Mouse (Mus musculus) embryonic facial prominence, embryonic 12.5 days (tissue): ENCODE data around the gene Gm17324. TPM values are rescaled to one million over a fixed set of nuclear protein-coding genes. Genes with fewer than 3 reads are reported as not detected.
"Not testable (repeated sequence)": the region's sequence is repeated elsewhere in the genome, so short reads cannot be mapped to it uniquely, and the experiment has no call there.

Experiments used
- ATAC-seq: fragments of 200-750 bp; cut with Nextera tagmentation; 2 replicates; pipeline ENCODE4 v1.8.0; 2017; ENCODE audit not compliant: insufficient number of reproducible peaks, insufficient read depth, low FRiP score, low TSS enrichment
- H3K27ac ChIP-seq: fragments of 300-500 bp; sonication (generic); 2 replicates; pipeline ENCODE4 v1.5.1; 2016; ENCODE audit warnings: mild to moderate bottlenecking
- H3K27me3 ChIP-seq: fragments of 300-500 bp; sonication (generic); 2 replicates; pipeline ENCODE4 v1.6.1; 2016; ENCODE audit warnings: mild to moderate bottlenecking, moderate library complexity
- H3K36me3 ChIP-seq: fragments of 300-500 bp; sonication (generic); 2 replicates; pipeline ENCODE4 v1.6.1; 2016; ENCODE audit warnings: mild to moderate bottlenecking
- H3K4me1 ChIP-seq: fragments of 300-500 bp; sonication (generic); 2 replicates; pipeline ENCODE4 v1.6.1; 2016
- H3K4me2 ChIP-seq: fragments of 300-500 bp; sonication (generic); replicated peaks from 2 replicates; pipeline ENCODE4 v1.6.1; 2016; ENCODE audit warnings: mild to moderate bottlenecking, moderate library complexity
- H3K4me3 ChIP-seq: fragments of 300-500 bp; sonication (generic); 2 replicates; pipeline ENCODE4 v1.5.1; 2016; ENCODE audit warnings: mild to moderate bottlenecking
- H3K9ac ChIP-seq: fragments of 300-500 bp; sonication (generic); 2 replicates; pipeline ENCODE4 v1.6.1; 2016; ENCODE audit warnings: mild to moderate bottlenecking, moderate library complexity
- H3K9me3 ChIP-seq: fragments of 300-500 bp; sonication (generic); 2 replicates; pipeline ENCODE4 v1.6.1; 2016; ENCODE audit warnings: mild to moderate bottlenecking, moderate library complexity
- WGBS: fragments of 180-500 bp; shearing (Covaris S2); methylation state at CpG from one replicate; pipeline ENCODE4 v1.1.7; 2016; 5-methylcytosine and 5-hydroxymethylcytosine counted together
- polyA plus RNA-seq: library from polyadenylated mRNA; unstranded; fragments of >200 nt; fragmentation: Nextera tagmentation; extraction: Ambion mirVana; gene quantifications from 2 replicates; pipeline ENCODE4 v1.2.1, GENCODE M21; 2016

Gm17324 gene
- 1.0 and 1.6 TPM in 2 replicates for polyA plus RNA-seq

DNA sequence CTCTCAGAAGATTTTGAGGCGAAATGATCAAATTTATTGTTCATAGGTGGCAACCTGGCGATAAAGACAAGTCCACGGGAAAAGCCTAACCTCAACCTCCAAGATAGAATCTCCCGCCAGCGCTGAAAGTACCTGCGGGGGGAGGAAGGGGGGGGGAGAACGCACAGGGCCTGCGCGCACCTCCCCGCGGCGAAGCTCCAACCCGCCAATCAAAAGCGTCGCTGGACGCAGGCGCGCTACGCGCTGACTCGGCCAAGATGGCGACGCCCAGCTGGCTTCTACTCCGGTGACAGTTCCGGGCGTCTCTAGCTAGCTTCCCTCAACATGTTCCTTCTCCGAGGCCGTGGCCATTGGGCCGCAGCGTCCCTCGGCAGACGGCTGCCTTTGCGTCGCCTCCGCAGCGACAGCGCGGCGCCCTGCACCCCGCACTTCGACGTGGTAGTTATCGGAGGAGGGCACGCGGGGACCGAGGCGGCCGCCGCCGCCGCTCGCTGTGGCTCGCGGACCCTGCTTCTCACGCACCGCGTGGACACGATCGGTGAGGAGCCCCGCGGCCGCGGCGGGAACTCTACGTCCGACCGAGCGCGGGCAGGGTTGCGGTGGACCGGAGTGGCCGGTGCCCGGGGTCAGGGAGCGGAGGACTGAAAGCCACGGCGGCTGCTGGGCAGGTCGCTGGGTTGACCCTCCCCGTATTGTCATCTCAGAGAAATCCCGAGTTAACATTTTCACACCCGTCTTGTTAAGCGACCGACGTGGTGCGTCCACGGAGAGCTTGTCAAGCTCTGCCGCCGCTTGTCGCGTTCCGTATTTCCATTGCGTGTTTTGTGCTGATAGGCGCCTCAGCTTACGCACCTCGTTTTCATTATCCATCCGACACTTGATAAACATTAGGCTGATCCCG lies at the start of gene Gm17324, which contains the start of gene Mto1:
Gm17324 (minus strand) TSS at position 814 of the 901 bp plus-strand sequence.
Mto1 (plus strand) TSS at position 236 of the 901 bp plus-strand sequence.
- H3K9ac ChIP-seq: peak within 1 kb of the TSS; percentile 92
- H3K27me3 ChIP-seq: peaks cover 25% of the 10 kb centered on the region
- 0 out of 2 replicates have a peak, but pooled peaks cover 6% of the 10 kb centered on the region for H3K4me1 ChIP-seq
- peak within 1 kb of the TSS; percentile 99 for H3K4me3 ChIP-seq
- peak within 1 kb of the TSS; percentile 64 for H3K4me2 ChIP-seq
- peak; percentile 79 for ATAC-seq
- under 1% methylated on average over 96 of the region's 96 CpGs for WGBS
- no peaks in the 10 kb centered on the region for H3K9me3 ChIP-seq
- peaks cover 15% of the 10 kb centered on the region for H3K36me3 ChIP-seq
- H3K27ac ChIP-seq: peak within 1 kb of the TSS; percentile 87

DNA sequence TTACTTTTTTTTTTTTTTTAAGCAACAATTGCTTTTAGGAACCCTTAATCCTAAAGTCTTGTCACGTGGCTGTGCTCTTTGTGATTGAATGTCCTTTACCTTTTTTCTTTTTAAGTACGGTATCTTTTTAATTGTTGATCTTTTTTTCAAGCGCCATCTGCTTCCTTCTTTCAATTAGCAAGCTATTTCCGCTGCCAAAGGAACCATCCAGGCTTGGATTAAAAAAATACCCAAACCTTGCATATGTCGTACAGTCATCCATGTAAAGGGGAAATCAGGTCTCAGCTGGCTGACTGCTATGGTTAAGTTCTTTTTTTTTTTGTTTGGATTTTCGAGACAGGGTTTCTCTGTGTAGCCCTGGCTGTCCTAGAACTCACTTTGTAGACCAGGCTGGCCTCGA lies 44.6 kb upstream of the Gm17324 start:
- Histone ChIP-seq H3K27ac (no peak overlapping the region), H3K36me3 (no peaks in the 10 kb centered on the region), H3K9me3 (no peaks in the 10 kb centered on the region), H3K9ac (no peak overlapping the region), H3K4me3 (no peak overlapping the region), H3K4me2 (no peak overlapping the region), H3K27me3 (no peaks in the 10 kb centered on the region), H3K4me1 (peaks cover 7% of the 10 kb centered on the region; the same call in 1 of the 2 replicates)
- no peak for ATAC-seq
- WGBS: 88% methylated on average over 7 of the region's 7 CpGs

DNA sequence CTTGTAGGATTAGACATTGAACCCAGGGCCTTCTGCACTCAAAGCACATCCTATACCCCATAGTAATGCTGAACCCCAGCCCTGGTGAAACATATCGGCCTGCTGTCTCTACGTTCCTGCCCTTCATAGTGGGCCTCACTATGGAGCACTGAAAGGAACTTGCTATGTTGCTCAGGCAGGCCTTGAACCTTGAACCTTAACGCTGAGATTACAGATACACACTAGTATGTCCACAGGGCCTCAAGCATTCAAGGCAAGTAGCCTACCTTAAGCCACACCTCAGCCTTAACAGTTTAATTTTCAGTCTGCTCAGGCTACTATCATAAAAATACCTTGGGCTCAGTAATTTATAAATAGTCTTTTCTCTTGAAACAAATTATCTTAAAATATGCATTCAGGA lies 43.7 kb upstream of the Gm17324 start:
- no peaks in the 10 kb centered on the region for H3K27me3 ChIP-seq
- peaks cover 7% of the 10 kb centered on the region; the same call in 1 of the 2 replicates for H3K4me1 ChIP-seq
- no peaks in the 10 kb centered on the region for H3K9me3 ChIP-seq
- ATAC-seq: no peak
- H3K9ac ChIP-seq: no peak overlapping the region
- no peak overlapping the region for H3K27ac ChIP-seq
- no peaks in the 10 kb centered on the region for H3K36me3 ChIP-seq
- H3K4me3 ChIP-seq: no peak overlapping the region
- 91% methylated on average over 3 of the region's 3 CpGs for WGBS
- no peak overlapping the region for H3K4me2 ChIP-seq

DNA sequence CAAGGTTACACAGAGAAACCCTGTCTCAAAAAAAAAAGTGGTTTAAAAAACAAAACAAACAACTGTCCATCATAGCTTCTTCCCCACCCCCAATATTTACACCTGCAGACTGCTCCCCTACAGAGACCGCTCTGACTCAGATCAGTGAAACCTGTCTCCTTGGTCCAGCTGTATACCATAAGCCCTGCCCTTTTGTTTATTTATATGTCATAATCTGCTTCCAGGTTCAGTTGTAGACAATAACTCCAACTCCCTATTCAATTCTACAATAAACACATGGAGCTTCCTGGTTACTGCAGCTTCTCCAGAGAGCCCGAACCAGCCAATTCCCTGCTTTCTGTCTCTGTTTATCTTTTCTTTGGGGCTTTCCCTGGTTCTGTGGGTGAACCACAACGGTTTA lies 42.6 kb upstream of the Gm17324 start:
- H3K9me3 ChIP-seq: no peaks in the 10 kb centered on the region

DNA sequence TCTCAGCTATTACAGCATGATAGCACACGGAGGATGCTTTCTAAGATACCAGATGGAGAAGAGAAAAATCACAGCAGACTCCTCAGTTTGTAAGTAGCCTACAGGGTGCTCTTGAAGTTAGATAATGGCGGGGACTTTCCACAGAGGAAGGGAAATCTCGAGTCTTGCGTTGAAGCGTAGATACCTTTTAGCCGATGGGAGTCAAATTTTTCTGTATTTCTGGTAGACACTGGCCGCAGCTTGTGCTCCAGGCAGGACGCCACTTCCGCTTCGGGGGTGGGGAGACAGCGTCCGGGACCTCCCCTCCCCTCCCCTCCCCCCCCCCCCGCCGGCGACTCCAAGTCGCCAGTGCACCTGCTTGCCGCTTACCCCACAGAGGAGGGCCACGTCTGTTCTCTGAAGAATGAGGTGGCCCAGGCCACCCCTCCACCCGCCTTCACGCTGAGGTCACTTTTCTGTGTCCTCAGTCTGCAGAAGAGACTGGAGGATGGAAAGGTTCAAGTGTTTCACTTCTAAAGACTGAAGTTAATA lies 40.4 kb upstream of the Gm17324 start, which contains the start of gene Eef1a1:
Eef1a1 (minus strand) TSS at position 262 of the 531 bp plus-strand sequence.
- 3% methylated on average over 14 of the region's 20 CpGs for WGBS
- H3K9ac ChIP-seq: peak within 1 kb of the TSS; percentile 44
- H3K4me1 ChIP-seq: peaks cover 7% of the 10 kb centered on the region; the same call in 1 of the 2 replicates
- H3K36me3 ChIP-seq: no peaks in the 10 kb centered on the region
- H3K4me3 ChIP-seq: peak within 1 kb of the TSS; percentile 36
- H3K4me2 ChIP-seq: peak within 1 kb of the TSS; percentile 65
- ATAC-seq: 0 out of 2 replicates have a peak, but pooled peaks have one; percentile 42
- H3K9me3 ChIP-seq: no peaks in the 10 kb centered on the region
- no peaks in the 10 kb centered on the region for H3K27me3 ChIP-seq
- H3K27ac ChIP-seq: 0 out of 2 replicates have a peak within 1 kb of the TSS, but pooled peaks have one; percentile 50

More for the DNA sequence above, 42.6 kb upstream of the Gm17324 start:
- Histone ChIP-seq H3K27ac (no peak overlapping the region), H3K36me3 (no peaks in the 10 kb centered on the region), H3K4me2 (no peak overlapping the region), H3K4me3 (no peak overlapping the region), H3K4me1 (peaks cover 7% of the 10 kb centered on the region; the same call in 1 of the 2 replicates), H3K9ac (no peak overlapping the region), H3K27me3 (no peaks in the 10 kb centered on the region)
- ATAC-seq: no peak
- WGBS: 77% methylated on average over 3 of the region's 3 CpGs

GRCm38 (mm10) chr9:78488021-78488420 lies 39.4 kb upstream of the Gm17324 start:
- not testable (repeated sequence) for H3K4me1 ChIP-seq, H3K4me3 ChIP-seq, H3K4me2 ChIP-seq, H3K9me3 ChIP-seq, ATAC-seq, H3K27ac ChIP-seq, H3K9ac ChIP-seq, H3K27me3 ChIP-seq, H3K36me3 ChIP-seq
- WGBS: 95% methylated on average over 5 of the region's 5 CpGs

DNA sequence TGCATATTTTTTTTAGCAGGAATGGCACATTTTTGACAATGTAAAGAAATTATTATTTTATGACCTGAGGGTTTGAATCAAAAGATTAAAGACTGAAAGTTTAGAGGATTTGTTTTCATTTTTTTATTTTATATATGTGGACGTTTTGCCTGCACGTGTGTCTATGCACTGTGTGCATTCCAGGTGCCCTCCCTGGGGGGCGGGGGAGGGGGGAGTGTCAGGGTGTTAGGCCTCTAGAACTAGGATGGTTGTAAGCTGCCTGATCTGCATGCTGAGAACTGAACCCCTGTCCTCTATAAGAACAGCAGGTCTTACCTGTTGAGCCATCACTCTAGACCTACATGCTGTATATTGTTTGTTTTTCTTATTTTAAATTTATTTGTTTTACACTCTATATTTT lies 36.1 kb upstream of the Gm17324 start:
- Histone ChIP-seq H3K4me1 (peaks cover 13% of the 10 kb centered on the region; the same call in 1 of the 2 replicates), H3K4me3 (no peak overlapping the region), H3K4me2 (no peak overlapping the region), H3K27me3 (no peaks in the 10 kb centered on the region), H3K9ac (no peak overlapping the region), H3K27ac (no peak overlapping the region), H3K36me3 (0 out of 2 replicates have a peak, but pooled peaks cover under 1% of the 10 kb centered on the region), H3K9me3 (no peaks in the 10 kb centered on the region)
- ATAC-seq: no peak
- 63% methylated on average over 3 of the region's 3 CpGs for WGBS

DNA sequence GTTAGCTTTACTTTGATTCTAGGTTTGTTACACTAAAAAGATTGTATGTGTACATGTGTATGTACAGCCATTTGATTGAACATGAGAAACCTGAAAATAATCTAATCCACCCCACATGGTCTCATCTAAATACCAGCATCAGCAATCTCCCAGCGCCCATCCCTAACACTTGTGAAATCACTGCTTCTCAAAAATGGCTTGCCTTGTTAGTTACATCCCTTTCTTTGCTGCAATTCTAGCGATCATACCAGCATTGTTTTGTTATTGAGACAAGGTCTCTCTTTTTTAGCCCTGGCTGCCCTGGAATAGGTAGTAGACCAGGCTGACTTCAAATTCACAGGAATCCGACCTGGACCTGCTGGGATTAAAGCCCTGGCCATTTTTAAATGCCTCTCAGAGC lies 33.8 kb upstream of the Gm17324 start:
- WGBS: 6% methylated on average over 3 of the region's 3 CpGs
- Histone ChIP-seq H3K27me3 (no peaks in the 10 kb centered on the region), H3K4me3 (peak overlapping the region; percentile 97), H3K4me2 (peak overlapping the region; percentile 62), H3K9me3 (no peaks in the 10 kb centered on the region), H3K4me1 (peaks cover 16% of the 10 kb centered on the region; the same call in 1 of the 2 replicates), H3K27ac (peak overlapping the region; percentile 95), H3K9ac (peak overlapping the region; percentile 61), H3K36me3 (peaks cover 19% of the 10 kb centered on the region)
- no peak for ATAC-seq

GRCm38 (mm10) chr9:78481423-78482331 lies 33.1 kb upstream of the Gm17324 start:
- Histone ChIP-seq H3K4me1 (peaks cover 16% of the 10 kb centered on the region; the same call in 1 of the 2 replicates), H3K4me2 (peak overlapping the region; percentile 62), H3K9me3 (no peaks in the 10 kb centered on the region), H3K9ac (peak overlapping the region; percentile 99), H3K36me3 (peaks cover 25% of the 10 kb centered on the region), H3K27ac (peak overlapping the region; percentile 98), H3K4me3 (peak overlapping the region; percentile 97), H3K27me3 (no peaks in the 10 kb centered on the region)
- WGBS: under 1% methylated on average over 73 of the region's 77 CpGs
- ATAC-seq: peak; percentile 100

DNA sequence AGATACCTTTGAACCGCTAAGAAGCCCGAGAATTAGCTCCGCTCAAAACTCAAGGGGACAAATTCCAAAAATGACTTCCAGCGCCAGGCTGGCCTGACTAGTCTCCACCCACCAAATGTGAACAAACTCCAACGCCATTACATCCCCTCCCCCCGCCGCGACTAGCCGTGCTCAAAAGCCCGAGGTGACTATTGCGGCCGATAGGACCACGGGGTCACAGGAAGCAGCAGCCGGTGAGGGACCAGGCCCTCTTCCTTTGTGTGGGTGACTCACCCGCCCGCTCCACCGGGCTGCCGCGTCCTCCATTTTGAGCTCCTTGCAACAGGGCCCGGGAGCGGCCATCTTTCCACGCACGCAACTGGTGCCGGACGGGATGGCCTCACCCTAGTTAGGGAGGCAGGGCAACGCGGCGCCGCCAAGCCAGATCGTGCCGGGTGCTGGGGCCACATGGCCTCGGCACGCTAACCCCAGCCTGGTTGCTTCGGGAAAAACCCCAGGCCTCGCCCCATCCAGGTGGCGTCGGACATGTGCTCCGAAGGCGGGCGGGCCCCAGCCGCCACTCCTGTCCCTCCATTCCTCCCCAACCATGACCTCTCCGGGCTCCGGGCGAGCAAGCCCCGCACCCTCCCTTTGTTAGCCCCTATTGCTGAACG lies 32.2 kb upstream of the Gm17324 start:
- ATAC-seq: 0 out of 2 replicates have a peak, but pooled peaks have one; percentile 1

More for the DNA sequence above, 32.2 kb upstream of the Gm17324 start:
- Histone ChIP-seq H3K27me3 (no peaks in the 10 kb centered on the region), H3K4me1 (peaks cover 16% of the 10 kb centered on the region; the same call in 1 of the 2 replicates), H3K27ac (peak overlapping the region; percentile 98), H3K9ac (peak overlapping the region; percentile 99), H3K9me3 (no peaks in the 10 kb centered on the region), H3K4me3 (peak overlapping the region; percentile 97), H3K4me2 (peak overlapping the region; percentile 62), H3K36me3 (peaks cover 30% of the 10 kb centered on the region)
- under 1% methylated on average over 46 of the region's 46 CpGs for WGBS
